Mouse (Mus musculus): ENCODE results near the gene Nrde2.

DNA sequence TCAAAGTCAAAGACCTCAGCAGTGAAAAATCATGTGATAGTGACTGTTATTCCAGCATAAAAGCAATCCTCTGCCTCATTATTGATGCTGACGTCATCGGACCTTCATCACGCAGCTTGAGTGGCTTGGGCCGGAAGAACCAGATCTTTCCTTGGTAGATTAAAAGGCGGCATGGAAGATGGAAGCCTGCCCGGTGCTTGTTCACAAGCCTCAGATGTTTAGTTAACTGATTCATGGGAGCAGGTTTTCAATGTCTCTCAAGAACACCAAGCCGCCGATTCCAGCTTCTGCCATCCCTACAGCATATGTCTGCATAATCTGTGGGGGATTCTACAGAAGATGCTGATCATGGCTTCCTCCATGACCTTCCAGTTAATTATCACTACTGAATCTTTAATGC is 7.5 kb upstream of the Nrde2 start:
- TF ChIP-seq POLR2A (IDR thresholded peaks at IDR 0.05; ENCODE audit: extremely low read depth, insufficient read depth, low read length) (no peak), CTCF (IDR thresholded peaks at IDR 0.05; ENCODE audit: low read depth, low read length) (no peak)
